Comparison of ENCODE assay signal across 23 mouse cellular contexts in the genomic region with DNA sequence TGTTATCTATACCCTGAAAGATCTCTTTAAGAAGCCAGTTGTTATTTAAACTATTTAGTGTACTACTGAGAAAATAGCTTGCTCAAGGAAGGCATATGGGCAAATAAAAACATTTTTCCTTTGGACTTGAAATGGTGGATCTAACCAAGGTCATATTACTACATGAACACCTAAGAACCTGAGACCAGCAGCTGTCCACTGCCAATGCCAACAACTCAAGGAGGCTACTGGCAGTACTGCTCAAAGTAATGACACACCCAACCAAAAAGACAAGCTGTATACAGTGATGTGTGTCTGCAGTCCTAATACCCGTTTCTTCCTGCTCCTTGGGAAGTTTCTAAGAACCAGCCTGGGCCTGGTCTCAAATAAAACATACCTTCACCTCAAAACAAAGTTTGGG. TPM values are rescaled to one million over a fixed set of nuclear protein-coding genes. Genes with fewer than 3 reads are reported as not detected.
DNase-seq lines count a peak whose midpoint lies in the region; ATAC-seq and TF ChIP-seq lines count a peak whose summit lies in the region.
"Had no signal": no experiment of that assay in that cellular context is flagged by ENCODE, and none has a peak within 500 bp of the region (broad histone marks: within the 10 kb centered on the region; RNA-seq: fewer than 3 reads in every experiment).

No protein-coding gene starts in this region.

- H3K4me3 ChIP-seq in gastrocnemius, adult 2 months = no peak overlapping the region
- no peak overlapping the region for H3K4me3 ChIP-seq in midbrain, embryonic 11.5 days (ENCODE audit: low read depth, low read length)
- no peak overlapping the region for H3K4me3 ChIP-seq in midbrain, embryonic 16.5 days (ENCODE audit: low read depth, low read length)
- H3K4me3 ChIP-seq: embryonic facial prominence, embryonic 13.5 days; embryonic facial prominence, embryonic 15.5 days; erythroblast, embryonic 14.5 days; forebrain, embryonic 10.5 days; forebrain, embryonic 12.5 days had no signal

- H3K27ac ChIP-seq in gastrocnemius, adult 2 months = peak overlapping the region; percentile 74
- no peak overlapping the region for H3K27ac ChIP-seq in midbrain, embryonic 11.5 days (ENCODE audit: low read depth, low read length)
- no peak overlapping the region for H3K27ac ChIP-seq in midbrain, embryonic 16.5 days (ENCODE audit: low read length)
- H3K27ac ChIP-seq: embryonic facial prominence, embryonic 13.5 days; embryonic facial prominence, embryonic 15.5 days; forebrain, embryonic 10.5 days; forebrain, embryonic 12.5 days had no signal

- WGBS in midbrain, embryonic 11.5 days = 90% methylated on average over 1 of the region's 1 CpGs
- WGBS in midbrain, embryonic 16.5 days = 97% methylated on average over 1 of the region's 1 CpGs

- no peak overlapping the region for H3K4me2 ChIP-seq in midbrain, embryonic 11.5 days
- H3K4me2 ChIP-seq in midbrain, embryonic 16.5 days (ENCODE audit: low read length) = no peak overlapping the region
- H3K4me2 ChIP-seq: embryonic facial prominence, embryonic 13.5 days; embryonic facial prominence, embryonic 15.5 days; forebrain, embryonic 12.5 days had no signal

- H3K9me3 ChIP-seq in midbrain, embryonic 11.5 days (ENCODE audit: control insufficient read depth, low read length) = no peaks in the 10 kb centered on the region
- H3K9me3 ChIP-seq in midbrain, embryonic 16.5 days (replicated peaks; ENCODE audit: control insufficient read depth, low read length, poor library complexity, severe bottlenecking) = no peaks in the 10 kb centered on the region
- H3K9me3 ChIP-seq: embryonic facial prominence, embryonic 13.5 days; embryonic facial prominence, embryonic 15.5 days; forebrain, embryonic 10.5 days; forebrain, embryonic 12.5 days had no signal

- peak; percentile 55 for DNase-seq in gastrocnemius, adult 2 months
- no peak for DNase-seq in gastrocnemius, postnatal 10 days
- DNase-seq in gastrocnemius, postnatal 25 days = peak; percentile 19
- DNase-seq in gastrocnemius, postnatal 4 days (ENCODE audit: low spot score in 2 of 2) = no peak
- DNase-seq in midbrain, embryonic 11.5 days (ENCODE audit: low spot score, missing footprints) = peak; percentile 28
- DNase-seq in retina, embryonic 14.5 days (ENCODE audit: low spot score) = no peak
- DNase-seq: adrenal gland, adult 2 months; adrenal gland, postnatal 10 days; adrenal gland, postnatal 25 days; cerebellum, adult 11 months; cerebellum, adult 18-20 months; cerebellum, adult 8-10 months; cerebellum, adult 9-11 months; cerebellum, postnatal 14 days; cerebellum, postnatal 36 days; embryo, embryonic 11 days had no signal

- no peak overlapping the region for H3K9ac ChIP-seq in midbrain, embryonic 11.5 days (ENCODE audit: low read length)
- H3K9ac ChIP-seq in midbrain, embryonic 16.5 days (ENCODE audit: low read depth, low read length) = no peak overlapping the region
- H3K9ac ChIP-seq: embryonic facial prominence, embryonic 13.5 days; embryonic facial prominence, embryonic 15.5 days; forebrain, embryonic 12.5 days had no signal

- intact Hi-C loops in gastrocnemius, adult 2 months (cut with DNase I) = no loop called here

- H3K4me1 ChIP-seq in midbrain, embryonic 11.5 days (ENCODE audit: control insufficient read depth, insufficient read depth, low read length) = no peaks in the 10 kb centered on the region
- H3K4me1 ChIP-seq in midbrain, embryonic 16.5 days (ENCODE audit: control insufficient read depth, insufficient read depth, low read length) = peaks cover 8% of the 10 kb centered on the region; the same call in 1 of the 2 replicates
- H3K4me1 ChIP-seq: forebrain, embryonic 10.5 days had no signal

- TF ChIP-seq CTCF in gastrocnemius, adult 2 months (IDR thresholded peaks at IDR 0.05) = no peak

- H3K36me3 ChIP-seq in midbrain, embryonic 11.5 days (ENCODE audit: control insufficient read depth, insufficient read depth, low read length) = no peaks in the 10 kb centered on the region; the same call in 1 of the 2 replicates
- H3K36me3 ChIP-seq in midbrain, embryonic 16.5 days (ENCODE audit: control insufficient read depth, insufficient read depth, low read length) = no peaks in the 10 kb centered on the region

- no peak for ATAC-seq in midbrain, embryonic 11.5 days (ENCODE audit: low FRiP score)
- no peak for ATAC-seq in midbrain, embryonic 16.5 days
- ATAC-seq: forebrain, embryonic 14.5 days had no signal

- no peaks in the 10 kb centered on the region for H3K27me3 ChIP-seq in midbrain, embryonic 11.5 days (ENCODE audit: control insufficient read depth, insufficient read depth, low read length)
- H3K27me3 ChIP-seq in midbrain, embryonic 16.5 days (ENCODE audit: control insufficient read depth, insufficient read depth, low read depth, low read length) = no peaks in the 10 kb centered on the region
- H3K27me3 ChIP-seq: embryonic facial prominence, embryonic 13.5 days; embryonic facial prominence, embryonic 15.5 days; forebrain, embryonic 12.5 days had no signal

RNA-seq across cellular contexts. Expression of a gene that starts 34.5 kb away (rescaled TPM):
- total RNA-seq in gastrocnemius, adult 2 months (2021) = 10 to 100 TPM; 45.8 to 47.4 TPM
- total RNA-seq in gastrocnemius, postnatal 10 days (2021) = 10 to 100 TPM; 55.4 to 70.2 TPM
- 10 to 100 TPM; 36.6 to 37.5 TPM for total RNA-seq in gastrocnemius, postnatal 25 days (2021)
- 10 to 100 TPM; 86.5 to 98.4 TPM for total RNA-seq in gastrocnemius, postnatal 4 days (2021)
- polyA plus RNA-seq in midbrain, embryonic 11.5 days (2014; fragmentation: Nextera tagmentation; extraction: Ambion mirVana) = 82.8 and 97.9 TPM in 2 replicates
- 84.3 and 84.6 TPM in 2 replicates for polyA plus RNA-seq in midbrain, embryonic 16.5 days (2015; fragmentation: Nextera tagmentation; extraction: Ambion mirVana)

Comparison
In these comparisons a context has a peak if more than half of its experiments do, and no peak if none do; other contexts are left out.
1. DNase-seq: peak in gastrocnemius, adult 2 months (single experiment), gastrocnemius, postnatal 25 days (single experiment) and midbrain, embryonic 11.5 days (single experiment); none in gastrocnemius, postnatal 10 days (single experiment), gastrocnemius, postnatal 4 days (0 of 2) and retina, embryonic 14.5 days (single experiment).